Mouse (Mus musculus) gastrocnemius, postnatal 10 days (tissue): Measurements from ENCODE around the gene C1qtnf4. TPM values are rescaled to one million over a fixed set of nuclear protein-coding genes. Genes with fewer than 3 reads are reported as not detected.
"Not testable (repeated sequence)": the region's sequence is repeated elsewhere in the genome, so short reads cannot be mapped to it uniquely, and the experiment has no call there.

Experiments used
- DNase-seq: peaks from one replicate; pipeline ENCODE4 v3.0.0; 2021; ENCODE audit warnings: mixed read lengths
- total RNA-seq, 2 experiments: library from RNA; stranded (reverse); gene quantifications; 2 replicates each; pipeline ENCODE4 v1.2.3; 2021

C1qtnf4 gene
- total RNA-seq, 2 experiments from 2014 or later: 7.1 to 8.5 TPM

GRCm38 (mm10) chr2:90881824-90882223, 3.8 kb upstream of the C1qtnf4 start:
- no peak for DNase-seq

DNA sequence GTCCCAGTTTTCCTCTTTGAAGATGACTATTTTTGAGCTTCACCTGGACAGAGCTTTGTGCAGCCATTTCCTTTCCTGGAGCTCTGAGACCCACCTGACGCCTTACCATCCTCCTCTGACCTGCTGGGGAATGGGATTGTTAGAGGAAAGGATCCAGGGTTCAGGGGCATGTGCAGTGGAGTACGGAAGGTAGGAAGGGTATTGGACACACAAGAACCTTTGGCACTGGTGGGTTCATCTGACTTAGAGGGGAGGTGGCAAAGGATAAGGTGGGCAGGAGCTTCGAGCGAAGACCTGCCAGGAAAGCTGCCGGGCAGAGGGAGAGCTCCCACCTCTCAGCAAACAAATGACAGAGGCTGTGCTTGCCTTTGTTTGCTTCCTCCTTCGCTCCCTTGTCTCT, 776 bp downstream of the C1qtnf4 start:
- DNase-seq: no peak

DNA sequence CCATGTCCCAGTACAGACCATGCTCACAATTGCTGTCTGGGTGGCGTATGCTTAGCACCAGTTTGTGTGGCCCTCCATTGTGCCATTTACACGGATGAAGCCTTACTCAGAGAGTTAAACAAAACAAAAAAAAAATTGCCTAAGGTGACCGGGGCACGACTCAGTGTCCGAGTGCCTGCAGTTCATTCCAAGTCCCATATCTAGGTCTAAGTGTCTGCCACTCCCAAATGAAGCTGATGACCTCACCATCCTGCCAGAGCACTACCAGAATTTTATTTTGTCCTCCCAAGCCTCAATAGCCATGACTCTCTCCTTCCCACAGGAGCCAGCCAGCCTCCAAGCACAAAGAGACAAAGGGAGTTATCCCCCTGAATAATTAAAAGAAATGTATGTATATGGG, 2.0 kb downstream of the C1qtnf4 start:
- no peak for DNase-seq

DNA sequence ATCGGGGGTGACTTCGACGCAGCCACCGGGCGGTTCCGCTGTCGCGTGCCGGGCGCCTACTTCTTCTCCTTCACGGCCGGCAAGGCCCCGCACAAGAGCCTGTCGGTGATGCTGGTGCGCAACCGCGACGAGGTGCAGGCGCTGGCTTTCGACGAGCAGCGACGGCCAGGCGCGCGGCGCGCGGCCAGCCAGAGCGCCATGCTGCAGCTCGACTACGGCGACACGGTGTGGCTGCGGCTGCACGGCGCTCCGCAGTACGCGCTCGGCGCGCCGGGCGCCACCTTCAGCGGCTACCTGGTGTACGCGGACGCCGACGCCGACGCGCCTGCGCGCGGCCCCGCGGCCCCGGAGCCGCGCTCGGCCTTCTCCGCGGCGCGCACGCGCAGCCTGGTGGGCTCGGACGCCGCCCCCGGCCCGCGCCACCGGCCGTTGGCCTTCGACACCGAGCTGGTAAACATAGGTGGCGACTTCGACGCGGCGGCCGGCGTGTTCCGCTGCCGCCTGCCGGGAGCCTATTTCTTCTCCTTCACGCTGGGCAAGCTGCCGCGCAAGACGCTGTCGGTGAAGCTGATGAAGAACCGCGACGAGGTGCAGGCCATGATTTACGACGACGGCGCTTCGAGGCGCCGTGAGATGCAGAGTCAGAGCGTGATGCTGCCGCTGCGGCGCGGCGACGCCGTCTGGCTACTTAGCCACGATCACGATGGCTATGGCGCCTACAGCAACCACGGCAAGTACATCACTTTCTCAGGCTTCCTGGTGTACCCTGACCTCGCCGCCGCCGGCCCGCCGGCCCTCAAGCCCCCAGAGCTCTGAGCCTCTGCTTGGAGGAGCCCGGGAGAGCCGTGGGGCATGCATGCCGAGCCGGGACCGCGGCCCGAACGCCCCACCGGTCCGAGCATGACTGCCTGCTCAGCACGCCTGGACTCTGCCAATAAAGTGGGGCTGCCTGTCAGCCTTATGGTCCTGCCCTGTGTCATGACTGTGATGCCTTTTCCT, 4.2 kb downstream of the C1qtnf4 start:
- peak; percentile 50 for DNase-seq

DNA sequence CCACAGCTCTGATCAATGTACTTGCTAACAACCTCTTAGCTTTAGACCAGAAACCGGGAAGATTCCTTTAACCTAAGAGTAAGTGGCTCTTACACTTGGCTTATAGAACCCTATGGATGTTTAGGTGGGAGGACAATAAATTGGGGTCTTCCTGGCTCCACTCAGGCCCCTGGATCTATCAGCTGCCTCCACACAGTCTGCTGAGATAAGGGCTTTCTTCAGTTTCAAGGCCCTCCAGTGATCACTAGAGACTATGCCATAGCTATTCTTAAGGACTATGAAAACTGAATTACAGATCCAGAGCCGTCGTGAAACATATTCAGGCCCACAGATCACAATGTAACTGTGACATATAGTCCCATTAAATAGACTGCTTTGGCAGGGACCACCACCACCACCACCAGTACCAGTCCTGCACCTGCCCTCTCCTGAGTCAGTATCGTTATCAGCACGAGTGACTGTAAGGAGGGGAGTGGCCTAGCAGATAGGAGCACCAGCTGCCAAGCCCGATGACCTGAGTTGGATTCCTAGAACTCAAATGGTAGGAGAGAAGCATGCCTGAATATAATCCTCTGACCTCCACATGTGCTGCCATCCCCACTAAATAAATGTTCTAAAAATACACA, 8.1 kb downstream of the C1qtnf4 start:
- no peak for DNase-seq

GRCm38 (mm10) chr2:90894299-90894677, 8.6 kb downstream of the C1qtnf4 start:
- DNase-seq: not testable (repeated sequence)

DNA sequence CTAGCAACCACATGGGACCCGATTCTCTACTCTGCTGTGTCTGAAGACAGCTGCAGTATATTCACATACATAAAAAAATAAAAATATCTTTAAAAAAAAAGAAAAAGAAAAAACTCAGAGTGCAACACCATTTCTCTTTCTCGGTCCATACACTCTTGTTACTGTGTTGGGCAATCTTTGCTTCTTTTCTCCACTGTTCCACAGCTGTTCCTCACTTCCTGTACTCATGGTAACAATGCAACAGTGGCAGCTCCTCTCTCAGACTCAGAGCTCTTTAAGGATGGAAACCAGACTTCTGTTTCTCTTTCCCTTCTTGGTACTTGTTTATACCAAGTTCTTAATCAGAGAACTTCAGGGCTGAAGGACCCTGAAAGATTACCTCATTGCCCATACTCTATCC, 17.7 kb downstream of the C1qtnf4 start:
- DNase-seq: no peak

DNA sequence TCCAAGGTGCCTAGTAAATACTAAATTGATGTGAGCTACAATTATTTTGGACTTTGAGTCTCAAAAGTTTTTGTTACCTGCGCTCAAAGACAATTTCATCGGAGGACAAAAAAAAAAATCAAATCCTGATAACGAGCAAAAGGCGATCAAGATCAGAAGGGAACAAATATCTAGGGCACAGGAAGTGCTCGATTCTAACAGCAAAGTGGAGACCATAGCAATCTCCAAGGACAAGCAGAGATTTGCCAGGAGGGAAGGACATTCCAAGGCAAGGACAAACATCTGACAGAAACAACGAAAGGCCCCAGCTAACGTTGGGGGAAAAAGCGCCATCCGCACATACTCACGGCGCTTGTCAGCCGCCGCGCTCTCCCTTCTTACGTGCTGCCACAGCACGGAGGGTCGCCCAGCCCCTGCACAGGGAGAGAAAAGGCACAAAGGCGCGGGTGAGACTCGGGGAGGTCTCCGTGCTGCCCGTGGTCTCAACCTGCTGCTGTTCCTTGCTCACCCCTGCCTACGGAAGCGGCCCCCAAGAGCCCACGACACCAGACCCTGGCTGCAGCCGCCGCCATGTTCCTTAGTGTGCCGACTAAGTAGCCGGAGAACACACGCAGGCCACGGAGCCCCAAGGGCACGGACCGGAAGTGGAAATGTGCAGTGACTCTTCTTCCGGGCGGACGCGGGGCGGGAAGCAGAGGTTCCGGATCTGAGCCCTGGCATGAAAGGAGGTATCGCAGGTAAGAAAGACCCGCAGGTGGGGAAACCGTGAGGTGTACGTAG, 18.6 kb downstream of the C1qtnf4 start, which contains the start of the genes Kbtbd4 and Ndufs3:
Kbtbd4 (plus strand) TSS at position 665 of the 780 bp plus-strand sequence.
Ndufs3 (minus strand) TSS at position 752 of the 780 bp plus-strand sequence.
- DNase-seq: peak; percentile 83

DNA sequence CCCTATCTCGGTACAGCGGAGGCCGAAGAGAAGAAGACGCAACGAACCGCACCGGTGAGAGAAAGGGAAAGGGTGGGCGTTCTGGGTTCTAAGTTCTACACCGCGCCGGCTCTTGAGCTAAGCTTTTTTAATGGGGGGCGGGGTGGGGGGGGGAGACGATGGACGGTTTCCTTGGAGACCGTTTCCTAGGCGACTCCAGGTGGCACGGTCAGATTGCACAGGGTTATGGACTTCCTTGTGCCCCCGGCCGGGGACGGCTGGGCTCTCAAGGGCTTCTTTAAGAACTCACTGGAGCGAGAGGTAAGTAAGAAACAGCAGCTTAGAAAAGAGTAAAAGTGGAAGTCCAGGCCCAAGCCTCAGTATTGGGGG, 19.2 kb downstream of the C1qtnf4 start:
- DNase-seq: no peak

GRCm38 (mm10) chr2:90906721-90907120, 21.1 kb downstream of the C1qtnf4 start:
- DNase-seq: no peak

GRCm38 (mm10) chr2:90910861-90911260, 25.2 kb downstream of the C1qtnf4 start:
- no peak for DNase-seq

DNA sequence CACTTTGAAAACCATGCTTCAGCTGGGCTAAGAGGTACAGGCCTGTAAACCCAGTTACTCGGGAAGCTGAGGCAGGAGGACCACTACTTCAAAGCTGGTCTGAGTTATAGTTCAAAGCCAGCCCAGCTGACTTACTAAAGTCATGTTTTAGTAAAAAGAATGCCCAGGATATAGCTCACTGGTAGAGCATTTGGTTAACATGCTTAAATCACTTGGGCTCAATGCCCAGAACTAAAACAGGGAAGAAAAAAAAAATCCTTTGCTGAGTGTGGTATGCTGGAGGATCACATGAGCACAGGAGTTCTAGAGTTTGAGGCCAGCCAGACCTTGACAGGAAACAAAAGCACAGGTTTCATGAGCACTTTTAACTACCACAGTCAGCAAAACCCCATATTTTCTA, 26.0 kb downstream of the C1qtnf4 start:
- no peak for DNase-seq

DNA sequence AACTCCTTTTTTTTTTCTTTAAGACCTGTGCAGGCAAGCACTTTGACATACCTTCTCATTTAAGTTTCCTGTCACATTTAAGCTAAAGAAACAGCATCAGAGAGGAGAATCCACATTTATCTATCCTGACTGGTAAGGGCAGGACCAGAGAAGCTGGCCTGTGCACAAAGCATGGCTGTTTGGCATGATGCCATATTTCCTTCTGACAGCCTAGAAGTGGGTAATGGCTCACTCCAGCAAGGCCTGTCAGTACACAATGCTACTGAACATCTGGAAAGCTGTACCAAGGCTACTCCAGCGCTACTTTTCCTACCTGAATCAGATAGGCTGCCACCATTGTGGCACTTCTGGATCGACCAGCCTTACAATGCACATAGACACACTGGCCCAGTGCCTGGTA, 28.0 kb downstream of the C1qtnf4 start:
- DNase-seq: no peak

DNA sequence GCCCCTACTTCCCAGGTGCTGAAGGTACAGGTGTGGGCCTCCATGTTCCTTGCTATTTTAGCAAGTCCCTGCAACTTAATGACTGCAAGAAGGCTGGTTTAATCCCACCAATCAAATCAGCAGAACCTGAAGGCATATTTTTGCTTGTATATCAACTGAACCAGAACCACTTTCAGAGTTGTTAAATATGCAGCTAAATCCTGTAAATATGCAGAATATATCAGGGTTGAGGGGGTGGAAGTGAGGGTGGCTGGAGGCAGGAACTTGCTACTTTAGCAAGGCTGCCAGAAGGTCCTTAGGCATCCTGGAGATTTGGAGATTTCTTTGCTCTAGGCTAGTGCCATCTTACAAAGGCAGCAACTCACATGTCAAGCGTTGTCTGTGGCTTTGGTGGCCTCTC, 29.9 kb downstream of the C1qtnf4 start:
- no peak for DNase-seq

GRCm38 (mm10) chr2:90916560-90917232, 31.0 kb downstream of the C1qtnf4 start:
- DNase-seq: no peak

DNA sequence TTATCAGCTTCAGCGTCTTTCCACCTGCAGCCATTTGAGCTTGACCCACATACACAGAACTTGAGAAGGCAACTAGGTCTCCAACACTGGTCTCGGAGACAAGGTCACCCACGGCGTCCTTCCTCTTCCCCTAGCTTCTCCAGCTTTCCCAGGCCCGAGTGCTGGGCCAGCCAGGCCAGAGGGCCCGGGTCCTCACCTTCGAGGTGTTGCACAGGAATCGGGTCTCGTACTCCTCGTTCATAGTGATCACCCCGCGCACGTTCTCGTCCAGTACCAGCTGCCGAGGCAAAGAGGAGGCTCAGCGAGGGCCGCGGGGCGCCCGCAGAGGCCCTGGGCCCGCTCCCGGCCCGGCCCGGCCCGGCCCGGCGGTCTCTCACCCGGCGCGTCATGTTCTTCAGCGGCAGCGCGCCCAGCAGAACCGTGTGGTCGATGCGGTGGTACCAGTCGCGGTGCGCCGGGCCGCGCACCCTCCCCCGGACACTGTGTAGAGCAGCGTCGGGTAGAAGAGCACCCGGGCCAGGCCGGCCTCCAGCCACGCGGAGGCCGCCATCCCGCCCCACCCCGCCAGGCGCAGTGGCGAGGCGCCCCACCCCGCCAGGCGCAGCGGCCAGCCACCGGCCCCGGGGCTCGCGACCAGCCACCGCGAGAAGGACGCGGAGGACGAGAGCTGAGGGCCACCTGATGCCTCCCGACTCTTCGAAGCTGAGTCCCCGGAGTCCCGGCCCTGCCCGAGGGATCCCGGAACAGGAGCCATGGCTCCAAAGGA, 31.8 kb downstream of the C1qtnf4 start:
- DNase-seq: peak; percentile 86

- DNase-seq: no peak
These were observed 32.5 kb downstream of the C1qtnf4 start for GRCm38 (mm10) chr2:90917999-90918698.

DNA sequence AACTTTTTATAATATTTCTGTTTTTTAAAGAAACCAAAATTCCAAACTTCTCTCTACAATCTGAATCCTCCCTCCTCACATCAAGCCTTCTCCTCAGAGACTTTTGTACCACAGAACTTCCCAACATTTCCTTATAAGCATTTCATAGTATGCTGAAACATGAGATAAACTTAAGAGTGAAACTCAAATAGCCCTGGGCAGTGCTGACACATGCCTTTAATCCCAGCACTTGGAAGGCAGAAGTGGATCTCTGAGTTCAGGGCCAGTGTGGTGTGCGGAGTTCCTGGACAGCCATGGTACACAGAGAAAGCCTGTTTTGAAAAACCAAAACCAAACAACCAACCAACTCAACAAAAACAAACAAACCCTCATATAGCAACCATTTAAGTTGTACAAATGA, 35.5 kb downstream of the C1qtnf4 start:
- DNase-seq: no peak

DNA sequence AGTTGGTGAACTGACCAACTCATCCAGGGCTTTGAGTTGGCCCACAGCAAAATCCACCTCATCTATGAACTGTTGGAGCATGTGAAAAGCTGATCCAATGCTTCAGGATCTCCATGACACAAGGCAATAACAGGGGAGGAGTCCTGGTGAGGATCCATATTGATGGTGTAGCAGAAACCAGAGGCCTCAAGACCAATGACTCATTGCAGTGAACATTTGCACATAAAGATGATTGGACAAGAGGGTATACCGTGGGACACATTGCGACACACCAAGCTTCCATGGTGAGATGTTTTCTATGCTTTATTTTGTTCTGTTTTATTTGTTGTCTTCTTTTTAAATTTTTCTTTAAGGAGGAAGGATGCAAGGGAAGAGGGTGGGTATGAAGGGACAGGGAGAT, 37.0 kb downstream of the C1qtnf4 start:
- no peak for DNase-seq

- no peak for DNase-seq
These were observed 42.9 kb downstream of the C1qtnf4 start for GRCm38 (mm10) chr2:90928566-90928965.

GRCm38 (mm10) chr2:90931829-90932228, 46.2 kb downstream of the C1qtnf4 start:
- DNase-seq: no peak
